Mouse (Mus musculus): ENCODE data around the gene Vamp2. TPM values are rescaled to one million over a fixed set of nuclear protein-coding genes. Genes with fewer than 3 reads are reported as not detected.
"Not testable (repeated sequence)": the region's sequence is repeated elsewhere in the genome, so short reads cannot be mapped to it uniquely, and the experiment has no call there.

Gene Vamp2
- polyA plus RNA-seq, 1 experiment from 2014 or later: 324 TPM

DNA sequence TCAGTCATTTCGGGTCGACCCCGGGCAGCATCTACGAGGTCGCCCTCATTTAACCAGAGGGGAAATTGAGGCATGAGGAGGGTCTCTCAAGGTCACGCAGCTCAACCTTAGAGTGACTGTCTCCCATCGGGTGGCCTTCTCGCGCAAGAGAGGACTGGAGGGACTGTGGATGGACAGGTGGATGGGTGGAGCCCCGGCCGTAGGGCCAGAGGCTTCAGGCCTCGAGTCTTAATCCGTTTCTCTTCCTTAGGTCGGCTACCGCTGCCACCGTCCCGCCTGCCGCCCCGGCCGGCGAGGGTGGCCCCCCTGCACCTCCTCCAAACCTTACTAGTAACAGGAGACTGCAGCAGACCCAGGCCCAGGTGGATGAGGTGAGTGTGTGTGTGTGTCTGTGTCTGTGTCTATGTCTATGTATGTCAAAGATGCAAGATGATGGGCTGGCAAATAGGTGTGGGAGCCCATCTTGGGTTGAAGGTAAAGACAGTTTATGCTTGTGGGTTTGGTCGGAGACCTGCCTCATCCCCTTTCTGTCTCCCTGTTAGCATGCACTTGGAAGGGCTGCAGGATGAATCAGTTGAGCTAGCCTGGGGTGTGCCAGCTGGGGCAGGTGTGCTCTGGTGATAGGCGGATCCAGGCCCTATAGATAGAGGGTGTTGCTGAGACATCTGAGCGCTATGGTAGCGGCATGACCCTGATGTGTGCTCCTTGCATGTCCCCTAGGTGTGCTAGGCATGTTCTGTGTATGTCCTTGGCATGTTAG is 746 bp downstream of the Vamp2 start:
- ATAC-seq (ENCODE audit: low FRiP score) (peak; percentile 28), DNase-seq (ENCODE audit: low spot score) (no peak)
- Histone ChIP-seq H3K4me1 (replicated peaks; ENCODE audit: control insufficient read depth, insufficient read depth, low read length) (peaks cover 21% of the 10 kb centered on the region), H3K4me3 (replicated peaks; ENCODE audit: low read length) (peak overlapping the region; percentile 77), H3K9ac (peak overlapping the region; percentile 98), H3K27ac (peak overlapping the region; percentile 93), H3K27me3 (ENCODE audit: control insufficient read depth, insufficient read depth, low read length) (no peaks in the 10 kb centered on the region), H3K4me2 (replicated peaks) (peak overlapping the region; percentile 98), H3K9me3 (ENCODE audit: control insufficient read depth, low read length) (no peaks in the 10 kb centered on the region), H3K36me3 (replicated peaks; ENCODE audit: control insufficient read depth, insufficient read depth) (peaks cover 28% of the 10 kb centered on the region)
- WGBS: 11% methylated on average over 25 of the region's 25 CpGs

- H3K4me1 ChIP-seq (replicated peaks; ENCODE audit: control insufficient read depth, insufficient read depth, low read length): peaks cover 21% of the 10 kb centered on the region
Measured at GRCm38 (mm10) chr11:69089616-69090290, 1.5 kb downstream of the Vamp2 start.

GRCm38 (mm10) chr11:69090367-69090766 is 2.1 kb downstream of the Vamp2 start:
- Histone ChIP-seq H3K9ac (peak overlapping the region; percentile 98; the same call in 1 of the 2 replicates), H3K27ac (no peak overlapping the region), H3K4me3 (replicated peaks; ENCODE audit: low read length) (peak overlapping the region; percentile 77; the same call in 1 of the 2 replicates)

More at GRCm38 (mm10) chr11:69089616-69090290, 1.5 kb downstream of the Vamp2 start:
- DNase-seq (ENCODE audit: low spot score): no peak
- Histone ChIP-seq H3K4me2 (replicated peaks) (peak overlapping the region; percentile 98), H3K9me3 (ENCODE audit: control insufficient read depth, low read length) (no peaks in the 10 kb centered on the region), H3K4me3 (replicated peaks; ENCODE audit: low read length) (peak overlapping the region; percentile 77), H3K27me3 (ENCODE audit: control insufficient read depth, insufficient read depth, low read length) (no peaks in the 10 kb centered on the region), H3K9ac (peak overlapping the region; percentile 98), H3K36me3 (replicated peaks; ENCODE audit: control insufficient read depth, insufficient read depth) (peaks cover 28% of the 10 kb centered on the region), H3K27ac (no peak overlapping the region)
- ATAC-seq (ENCODE audit: low FRiP score): no peak
- 87% methylated on average over 12 of the region's 12 CpGs for WGBS

GRCm38 (mm10) chr11:69091566-69092385 is 3.5 kb downstream of the Vamp2 start:
- Histone ChIP-seq H3K36me3 (replicated peaks; ENCODE audit: control insufficient read depth, insufficient read depth) (peaks cover 28% of the 10 kb centered on the region), H3K4me1 (replicated peaks; ENCODE audit: control insufficient read depth, insufficient read depth, low read length) (peaks cover 34% of the 10 kb centered on the region)
- no peak for ATAC-seq (ENCODE audit: low FRiP score)

More at GRCm38 (mm10) chr11:69090367-69090766, 2.1 kb downstream of the Vamp2 start:
- H3K9me3 ChIP-seq (ENCODE audit: control insufficient read depth, low read length): no peaks in the 10 kb centered on the region
- DNase-seq (ENCODE audit: low spot score) (no peak), ATAC-seq (ENCODE audit: low FRiP score) (no peak)
- H3K27me3 ChIP-seq (ENCODE audit: control insufficient read depth, insufficient read depth, low read length): no peaks in the 10 kb centered on the region
- H3K36me3 ChIP-seq (replicated peaks; ENCODE audit: control insufficient read depth, insufficient read depth): peaks cover 28% of the 10 kb centered on the region
- peak overlapping the region; percentile 98; the same call in 1 of the 2 replicates for H3K4me2 ChIP-seq (replicated peaks)
- peaks cover 23% of the 10 kb centered on the region for H3K4me1 ChIP-seq (replicated peaks; ENCODE audit: control insufficient read depth, insufficient read depth, low read length)
- 56% methylated on average over 6 of the region's 6 CpGs for WGBS

DNA sequence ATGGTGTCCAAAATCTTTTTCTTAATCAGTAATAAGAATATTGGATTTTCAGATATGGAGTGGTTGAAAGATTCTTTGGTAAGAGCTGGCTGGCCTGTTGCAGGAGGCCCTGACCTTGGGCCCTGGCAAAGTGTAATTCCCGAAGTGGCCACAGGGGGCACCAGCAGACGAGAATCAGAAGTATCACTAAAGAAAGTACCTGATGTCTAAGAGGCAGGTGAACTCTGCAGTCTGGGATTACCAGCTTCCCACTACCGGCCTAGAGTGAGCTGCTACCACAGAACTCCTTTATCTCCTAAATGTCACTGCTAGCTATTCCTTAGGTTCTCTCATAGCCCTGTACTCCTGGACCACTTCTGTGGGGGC is 4.1 kb downstream of the Vamp2 start:
- peak; percentile 78 for DNase-seq (ENCODE audit: low spot score)
- Histone ChIP-seq H3K4me3 (replicated peaks; ENCODE audit: low read length) (no peak overlapping the region), H3K9ac (no peak overlapping the region), H3K27me3 (ENCODE audit: control insufficient read depth, insufficient read depth, low read length) (no peaks in the 10 kb centered on the region), H3K4me2 (replicated peaks) (no peak overlapping the region), H3K4me1 (replicated peaks; ENCODE audit: control insufficient read depth, insufficient read depth, low read length) (peaks cover 40% of the 10 kb centered on the region), H3K36me3 (replicated peaks; ENCODE audit: control insufficient read depth, insufficient read depth) (peaks cover 28% of the 10 kb centered on the region), H3K9me3 (ENCODE audit: control insufficient read depth, low read length) (no peaks in the 10 kb centered on the region), H3K27ac (no peak overlapping the region)
- WGBS: 6% methylated on average over 3 of the region's 3 CpGs
- ATAC-seq (ENCODE audit: low FRiP score): no peak

More at GRCm38 (mm10) chr11:69091566-69092385, 3.5 kb downstream of the Vamp2 start:
- H3K4me2 ChIP-seq (replicated peaks): no peak overlapping the region
- no peak overlapping the region for H3K9ac ChIP-seq
- WGBS: 64% methylated on average over 7 of the region's 7 CpGs
- DNase-seq (ENCODE audit: low spot score): no peak
- H3K9me3 ChIP-seq (ENCODE audit: control insufficient read depth, low read length): no peaks in the 10 kb centered on the region
- H3K27ac ChIP-seq: no peak overlapping the region
- H3K4me3 ChIP-seq (replicated peaks; ENCODE audit: low read length): no peak overlapping the region
- no peaks in the 10 kb centered on the region for H3K27me3 ChIP-seq (ENCODE audit: control insufficient read depth, insufficient read depth, low read length)

GRCm38 (mm10) chr11:69092871-69093270 is 4.6 kb downstream of the Vamp2 start:
- Histone ChIP-seq H3K36me3 (replicated peaks; ENCODE audit: control insufficient read depth, insufficient read depth) (peaks cover 28% of the 10 kb centered on the region), H3K9me3 (ENCODE audit: control insufficient read depth, low read length) (no peaks in the 10 kb centered on the region), H3K4me1 (replicated peaks; ENCODE audit: control insufficient read depth, insufficient read depth, low read length) (peaks cover 45% of the 10 kb centered on the region), H3K27me3 (ENCODE audit: control insufficient read depth, insufficient read depth, low read length) (no peaks in the 10 kb centered on the region), H3K4me2 (replicated peaks) (no peak overlapping the region), H3K4me3 (replicated peaks; ENCODE audit: low read length) (no peak overlapping the region), H3K9ac (no peak overlapping the region), H3K27ac (no peak overlapping the region)
- WGBS: 91% methylated on average over 4 of the region's 4 CpGs
- no peak for DNase-seq (ENCODE audit: low spot score)
- ATAC-seq (ENCODE audit: low FRiP score): no peak

DNA sequence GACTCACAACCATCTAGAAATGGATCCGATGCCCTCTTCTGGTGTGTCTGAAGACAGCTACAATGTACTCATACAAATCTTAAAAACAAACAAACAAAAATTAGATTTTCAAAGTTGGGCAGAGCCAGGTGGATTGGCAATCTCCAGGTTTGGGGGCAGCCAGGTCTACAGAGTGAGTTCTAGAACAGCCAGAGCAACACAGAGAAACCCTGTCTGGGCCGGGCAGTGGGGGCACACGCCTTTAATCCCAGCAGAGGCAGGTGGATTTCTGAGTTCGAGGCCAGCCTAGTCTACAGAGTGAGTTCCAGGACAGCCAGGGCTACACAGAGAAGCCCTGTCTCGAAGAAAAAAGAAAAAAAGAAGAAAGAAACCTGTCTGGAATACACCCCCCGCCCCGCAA is 5.6 kb downstream of the Vamp2 start:
- H3K9ac ChIP-seq; H3K27ac ChIP-seq; H3K4me2 ChIP-seq (replicated peaks); H3K4me3 ChIP-seq (replicated peaks; ENCODE audit: low read length); H3K9me3 ChIP-seq (ENCODE audit: control insufficient read depth, low read length); H3K27me3 ChIP-seq (ENCODE audit: control insufficient read depth, insufficient read depth, low read length); ATAC-seq (ENCODE audit: low FRiP score); DNase-seq (ENCODE audit: low spot score): not testable (repeated sequence)
- Histone ChIP-seq H3K36me3 (replicated peaks; ENCODE audit: control insufficient read depth, insufficient read depth) (peaks cover 28% of the 10 kb centered on the region), H3K4me1 (replicated peaks; ENCODE audit: control insufficient read depth, insufficient read depth, low read length) (peaks cover 53% of the 10 kb centered on the region)
- WGBS: 88% methylated on average over 7 of the region's 7 CpGs

GRCm38 (mm10) chr11:69094697-69095429 is 6.6 kb downstream of the Vamp2 start, which contains the start of gene Per1:
Gene Per1 (plus strand): TSS chr11:69095217.
- H3K9me3 ChIP-seq (ENCODE audit: control insufficient read depth, low read length): no peaks in the 10 kb centered on the region
- H3K36me3 ChIP-seq (replicated peaks; ENCODE audit: control insufficient read depth, insufficient read depth): peaks cover 24% of the 10 kb centered on the region
- H3K27me3 ChIP-seq (ENCODE audit: control insufficient read depth, insufficient read depth, low read length): no peaks in the 10 kb centered on the region
- peak within 1 kb of the TSS; percentile 35 for H3K4me3 ChIP-seq (replicated peaks; ENCODE audit: low read length)
- H3K27ac ChIP-seq: peak within 1 kb of the TSS; percentile 67
- DNase-seq (ENCODE audit: low spot score): peak; percentile 98
- H3K4me2 ChIP-seq (replicated peaks): peak within 1 kb of the TSS; percentile 74
- under 1% methylated on average over 37 of the region's 37 CpGs for WGBS
- peak within 1 kb of the TSS; percentile 26 for H3K9ac ChIP-seq
- ATAC-seq (ENCODE audit: low FRiP score): peak; percentile 96
- peaks cover 48% of the 10 kb centered on the region for H3K4me1 ChIP-seq (replicated peaks; ENCODE audit: control insufficient read depth, insufficient read depth, low read length)
